Mouse (Mus musculus) heart, adult 18-20 months (tissue): ENCODE results near the gene Tstd2. TPM values are rescaled to one million over a fixed set of nuclear protein-coding genes. Genes with fewer than 3 reads are reported as not detected.

Source experiments
- DNase-seq, 2 experiments: peaks; one replicate each; pipeline ENCODE4 v3.0.0; 2021 to 2022; ENCODE audit warnings: mixed read lengths in 1 of 2
- total RNA-seq, 2 experiments: library from RNA; stranded (reverse); gene quantifications; 2 replicates each; pipeline ENCODE4 v1.2.3; 2021

The Tstd2 gene
- total RNA-seq, 2 experiments from 2014 or later, result 15.0 to 17.3 TPM

DNA sequence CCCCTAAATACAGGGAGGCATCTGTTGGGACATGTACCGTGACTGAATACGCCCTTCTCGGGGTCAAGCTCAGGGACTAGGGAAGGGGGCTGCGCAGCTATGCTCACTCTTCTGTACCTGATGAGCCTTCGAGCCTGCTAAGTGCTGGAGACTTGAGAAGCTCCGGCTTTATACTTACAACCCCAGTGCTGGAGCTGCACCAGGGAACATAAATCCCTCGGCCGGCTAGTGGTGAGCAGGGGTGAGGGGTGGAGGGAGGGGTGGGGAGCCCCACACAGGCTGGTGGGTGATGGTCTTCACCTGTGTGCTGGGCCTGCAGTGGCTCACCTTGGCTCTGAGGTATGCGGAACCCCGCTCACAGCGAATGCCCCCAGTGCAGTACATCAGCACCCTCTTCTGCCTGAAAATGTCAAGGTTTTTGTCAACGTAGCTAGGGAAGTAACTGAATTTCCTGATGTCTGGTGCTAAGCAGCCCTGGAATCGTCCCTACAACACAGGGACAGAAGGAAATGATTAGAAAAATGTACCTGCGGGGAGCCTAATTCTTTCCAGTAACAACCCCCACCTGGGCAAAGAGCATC, 18.9 kb downstream of the Tstd2 start:
- DNase-seq, result no peak

DNA sequence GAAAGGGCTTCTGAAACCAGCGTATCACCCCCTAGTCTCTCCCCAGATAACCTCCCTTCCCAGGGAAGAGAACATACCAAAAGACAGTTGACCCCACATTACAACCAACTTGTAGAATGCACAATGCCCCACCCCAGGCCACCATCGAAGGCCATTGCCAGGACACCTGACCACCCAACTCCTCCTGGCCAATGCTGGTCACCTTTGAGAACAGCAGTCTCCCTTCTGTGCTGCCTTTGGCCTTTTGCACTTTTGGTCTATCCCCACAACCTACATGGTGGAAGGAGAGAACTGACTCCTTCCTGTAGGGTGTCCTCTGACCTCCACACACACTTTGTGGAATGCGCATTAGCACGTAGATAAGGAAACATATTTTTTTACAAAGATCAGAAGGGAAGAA, 21.0 kb downstream of the Tstd2 start:
- DNase-seq, result no peak

DNA sequence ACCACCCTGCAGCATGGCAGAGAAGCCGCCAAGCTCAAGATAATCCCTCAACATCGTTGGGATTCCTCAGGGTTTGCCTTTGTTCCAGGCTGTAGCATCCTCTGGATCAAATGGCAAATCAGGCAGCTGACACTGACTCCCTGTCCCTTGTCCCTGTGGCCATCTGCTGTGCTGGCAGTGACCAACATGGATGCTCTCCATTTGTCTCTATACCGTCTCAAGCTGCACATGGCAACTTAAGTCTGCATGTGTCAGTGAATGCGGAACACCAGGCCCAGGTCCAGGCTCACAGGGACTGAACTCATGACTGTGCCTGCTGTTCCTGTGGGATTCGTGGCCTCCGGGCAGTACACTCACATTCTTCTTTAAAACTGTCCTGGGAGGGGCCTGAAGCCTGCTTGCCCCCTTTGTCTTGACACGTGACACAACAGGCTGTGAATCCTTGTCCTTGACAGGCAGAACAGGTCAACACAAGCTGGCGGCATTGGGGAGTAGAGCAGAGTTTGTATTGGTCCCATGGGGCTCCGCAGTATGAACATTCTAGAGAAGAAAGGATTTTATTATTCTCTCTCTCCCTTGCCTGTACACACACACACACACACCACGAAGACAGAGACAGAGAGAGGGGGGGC, 21.8 kb downstream of the Tstd2 start:
- peak in 1 of 2 experiments; percentile 26 for DNase-seq

- DNase-seq, result no peak
Observed at GRCm38 (mm10) chr4:46115308-46115707, 23.2 kb downstream of the Tstd2 start.

GRCm38 (mm10) chr4:46111361-46111760, 27.1 kb downstream of the Tstd2 start:
- no peak for DNase-seq

GRCm38 (mm10) chr4:46110084-46110483, 28.4 kb downstream of the Tstd2 start:
- DNase-seq, result no peak

GRCm38 (mm10) chr4:46102078-46102769, 36.3 kb downstream of the Tstd2 start:
- DNase-seq, result no peak

DNA sequence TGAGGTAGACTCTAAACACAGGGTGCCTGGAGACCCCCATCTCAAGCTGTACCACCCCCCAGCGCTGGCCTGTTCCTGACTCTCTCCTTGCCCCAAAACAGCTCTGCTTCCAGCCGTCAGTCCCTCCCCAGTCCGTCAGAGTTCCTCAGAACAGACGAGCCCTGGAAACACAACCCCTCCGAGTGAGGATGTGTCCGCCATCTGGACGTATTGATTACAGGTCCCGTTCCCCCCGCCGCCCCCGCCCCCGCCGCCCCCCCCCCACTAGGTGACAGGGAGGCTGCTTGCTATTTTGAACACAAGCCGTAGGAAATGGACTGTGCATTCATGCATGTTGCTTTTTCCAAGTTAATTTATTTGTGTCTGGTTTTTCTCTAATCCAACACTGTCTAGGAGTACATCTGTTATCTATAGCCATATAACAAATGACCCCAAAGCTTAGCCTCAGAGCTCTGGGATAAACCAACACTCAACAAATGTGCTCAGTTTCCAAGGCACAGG, 37.2 kb downstream of the Tstd2 start:
- DNase-seq, result no peak

DNA sequence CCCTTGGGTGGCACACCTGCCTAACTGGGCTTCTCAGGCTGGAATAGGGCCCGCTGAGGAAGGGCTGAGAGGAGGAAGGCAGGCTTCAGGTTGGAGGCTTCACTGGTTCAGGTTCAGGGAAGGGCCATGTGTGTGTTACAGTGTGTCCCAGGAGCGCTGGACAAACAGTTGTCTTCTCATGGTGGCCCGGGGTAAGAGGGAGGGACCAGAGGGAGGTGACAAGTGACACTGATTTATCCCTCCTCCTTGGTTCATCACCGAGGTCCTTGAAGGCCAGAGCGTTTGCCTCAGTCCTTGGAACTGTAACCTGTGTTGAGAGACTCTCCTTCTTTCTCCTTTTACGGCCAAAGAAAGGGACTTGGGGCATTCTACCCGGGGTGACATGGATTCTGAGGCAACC, 38.0 kb downstream of the Tstd2 start:
- DNase-seq, result no peak

DNA sequence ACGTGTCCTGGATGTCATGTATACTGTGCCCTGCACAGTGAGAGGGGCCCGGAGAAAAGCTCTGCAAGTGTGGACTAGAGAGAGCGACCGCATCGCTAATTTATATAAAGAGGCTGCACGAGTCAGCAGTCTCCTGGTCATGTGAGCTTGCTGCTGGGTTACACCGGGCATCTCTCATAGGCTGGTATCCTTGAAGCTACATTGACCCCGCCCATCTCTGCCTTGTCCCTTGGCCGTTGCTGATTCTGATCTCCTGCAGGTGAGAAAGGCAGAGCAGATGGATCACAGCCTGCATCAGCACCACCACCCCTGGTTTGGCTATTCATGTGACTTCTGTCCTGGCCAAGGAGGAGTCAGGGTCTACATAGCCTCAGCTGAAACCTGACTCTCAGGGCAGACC, 39.4 kb downstream of the Tstd2 start:
- DNase-seq, result no peak

DNA sequence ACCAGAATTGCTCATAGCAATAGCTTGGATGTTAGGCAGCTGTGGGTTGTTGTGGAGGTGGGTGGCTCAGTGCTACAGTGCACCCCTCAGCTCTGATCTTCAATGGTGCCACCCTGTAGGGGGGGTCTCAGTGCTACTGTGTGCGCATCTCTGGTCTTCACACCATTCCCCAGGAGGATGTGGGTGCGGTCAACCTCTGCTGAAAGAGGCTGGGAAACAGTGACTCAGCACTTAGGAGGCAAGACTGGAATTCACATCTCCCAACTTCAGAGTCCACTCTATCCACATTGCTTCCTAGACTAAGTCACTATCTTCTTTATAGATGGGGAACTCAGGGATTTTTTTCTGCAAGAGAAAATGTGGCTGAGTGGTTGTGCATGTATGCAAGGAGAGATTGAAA, 40.9 kb downstream of the Tstd2 start:
- no peak for DNase-seq

DNA sequence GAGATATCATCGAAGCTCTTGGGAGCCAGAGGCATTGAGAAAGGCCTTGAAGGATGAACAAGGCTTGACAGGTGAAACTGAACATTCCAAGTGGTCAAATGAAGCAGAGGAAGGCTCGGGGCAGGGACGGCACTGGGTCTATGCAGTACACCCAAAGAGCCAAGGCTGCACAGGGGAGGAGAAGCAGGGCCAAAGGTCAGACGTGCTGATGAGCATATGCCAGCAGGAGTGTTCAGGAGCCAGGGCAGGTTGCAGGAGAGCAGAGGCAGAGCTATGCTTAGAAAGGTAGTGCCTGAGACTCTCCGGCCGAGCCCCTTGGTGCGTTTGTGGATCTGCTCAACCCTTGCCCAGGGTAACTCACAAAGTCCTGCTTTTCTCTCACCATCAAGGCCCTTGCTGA, 41.9 kb downstream of the Tstd2 start:
- DNase-seq, result no peak

DNA sequence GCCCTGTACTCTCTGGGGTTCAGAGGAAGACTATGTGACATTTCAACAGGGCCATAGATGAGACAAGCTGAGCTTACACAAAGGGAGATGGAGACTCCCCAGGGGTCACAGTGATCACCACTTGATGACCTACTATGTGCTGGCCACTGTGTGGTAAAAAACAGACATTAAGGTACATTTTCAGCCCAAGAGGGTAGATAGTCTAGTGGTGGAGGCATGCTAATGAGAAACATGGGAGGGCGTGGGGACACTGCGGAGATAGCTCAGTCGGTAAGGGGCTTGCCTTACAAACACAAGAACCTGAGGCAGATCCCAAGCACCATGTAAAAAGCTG, 42.7 kb downstream of the Tstd2 start:
- DNase-seq, result no peak

GRCm38 (mm10) chr4:46094916-46095825, 43.3 kb downstream of the Tstd2 start:
- DNase-seq, result peak; percentile 52 to 68

DNA sequence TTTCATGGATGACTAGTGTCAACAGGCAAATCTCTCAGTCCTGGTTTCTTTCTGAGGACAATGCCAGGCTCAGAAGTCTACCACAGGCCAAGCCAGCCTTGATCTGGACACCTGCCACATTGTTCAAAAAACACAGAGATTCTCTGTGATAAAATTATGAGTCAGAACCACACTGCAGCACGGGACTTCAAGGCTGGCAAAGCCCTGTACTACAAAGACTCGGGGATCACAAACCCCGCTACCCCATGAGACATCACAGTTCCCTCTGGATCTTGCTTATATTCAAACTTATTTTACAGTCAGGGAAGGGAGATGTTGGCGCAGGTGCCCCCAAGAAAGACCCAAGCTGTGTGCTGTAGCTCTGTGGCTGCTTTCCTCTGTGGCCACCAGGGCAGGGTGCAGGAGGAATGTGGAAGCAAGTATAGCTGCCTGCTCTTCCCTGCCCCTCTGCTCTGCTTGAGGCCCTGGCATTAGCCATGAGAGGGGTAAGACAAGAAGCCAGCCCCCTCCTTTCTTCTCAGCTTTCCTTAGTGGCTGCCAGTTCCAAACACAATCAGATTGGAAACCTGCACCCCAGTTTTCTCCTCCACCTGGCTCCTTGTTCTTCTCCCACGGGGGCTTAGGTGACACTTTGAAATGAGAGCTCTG, 45.9 kb downstream of the Tstd2 start:
- no peak for DNase-seq

DNA sequence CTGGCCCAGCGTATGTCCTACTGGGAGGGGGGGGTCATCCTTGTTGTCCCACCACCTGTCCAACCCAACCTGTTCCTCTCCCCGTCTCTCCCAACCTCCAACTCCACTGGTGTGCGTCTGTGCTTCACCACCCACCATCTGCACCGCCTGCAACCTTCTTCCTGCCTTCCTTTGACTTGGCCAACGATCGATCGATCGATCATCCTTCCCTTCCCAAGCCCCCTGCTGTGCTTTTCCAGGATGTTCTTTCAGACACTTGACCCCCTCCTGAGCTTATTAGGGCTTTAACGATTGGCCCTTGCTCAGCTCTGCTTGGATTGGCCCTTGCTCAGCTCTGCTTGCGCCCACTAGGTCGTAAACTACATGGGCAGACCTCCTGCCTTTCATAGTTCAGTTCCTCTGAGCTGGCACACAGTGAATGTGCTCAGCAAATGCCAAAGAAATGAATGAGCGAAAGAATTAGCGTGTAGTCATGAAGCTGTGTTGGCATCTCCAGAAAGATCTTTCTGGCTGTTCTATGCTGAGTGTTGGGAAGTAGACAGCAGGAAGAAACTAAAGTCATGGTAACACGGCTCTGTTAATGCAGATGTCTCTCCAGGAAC, 48.9 kb downstream of the Tstd2 start:
- no peak for DNase-seq

DNA sequence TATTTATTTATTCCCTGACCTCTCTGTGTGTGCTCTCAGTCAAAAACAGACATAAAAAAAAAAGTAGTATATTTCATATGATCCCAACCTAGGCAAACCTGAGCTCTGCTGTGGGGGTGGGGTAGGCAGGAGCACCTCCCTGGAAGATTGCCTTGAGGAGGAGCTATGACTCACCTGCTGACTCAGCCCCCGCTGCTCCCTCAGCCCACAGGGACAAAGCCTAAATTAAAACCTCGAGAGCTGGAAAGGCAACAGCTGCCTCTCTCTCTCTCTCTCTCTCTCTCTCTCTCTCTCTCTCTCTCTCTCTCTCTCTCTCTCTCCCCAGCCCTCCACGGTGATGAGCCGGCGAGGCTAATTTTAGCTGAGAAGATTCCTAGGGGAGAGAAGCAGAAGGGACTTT, 50.6 kb downstream of the Tstd2 start:
- peak; percentile 74 to 82 for DNase-seq

- DNase-seq, result peak; percentile 40 to 58
Observed at GRCm38 (mm10) chr4:46087427-46087771, 51.1 kb downstream of the Tstd2 start.

DNA sequence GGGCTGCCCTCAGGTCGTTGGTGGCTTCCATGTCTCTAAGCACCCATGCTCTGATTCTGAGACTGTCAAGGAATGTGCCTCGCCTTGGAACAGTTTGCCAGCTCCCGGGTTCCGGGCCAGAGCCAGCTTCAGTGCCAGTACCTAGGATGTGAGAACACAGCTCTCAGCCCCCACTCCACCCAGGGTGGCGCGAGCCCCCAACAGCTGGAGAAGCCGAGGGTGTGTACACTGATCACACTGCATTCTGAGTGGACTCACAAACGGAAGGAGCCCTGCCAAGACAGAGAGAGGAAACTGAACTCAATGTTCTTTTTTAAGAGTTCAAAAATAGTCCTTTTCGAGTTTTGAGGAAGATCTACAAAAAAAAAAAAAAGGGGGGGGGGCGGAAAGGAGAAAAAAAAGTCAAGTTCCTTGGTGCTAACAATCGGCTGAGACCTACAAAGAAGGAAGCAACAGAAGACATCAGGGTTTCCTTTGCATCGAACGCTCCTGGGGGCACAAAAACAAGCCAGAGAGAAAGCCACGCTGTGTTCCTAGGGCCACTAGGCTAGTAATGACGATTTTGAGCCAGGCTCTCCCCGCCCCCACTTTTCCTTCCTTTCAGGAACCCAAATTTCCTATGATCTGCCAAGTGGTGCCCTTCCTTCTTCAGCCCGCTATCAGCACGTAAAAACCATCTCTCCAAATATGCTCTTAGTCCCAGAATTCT, 51.6 kb downstream of the Tstd2 start:
- DNase-seq, result peak; percentile 65 to 74

DNA sequence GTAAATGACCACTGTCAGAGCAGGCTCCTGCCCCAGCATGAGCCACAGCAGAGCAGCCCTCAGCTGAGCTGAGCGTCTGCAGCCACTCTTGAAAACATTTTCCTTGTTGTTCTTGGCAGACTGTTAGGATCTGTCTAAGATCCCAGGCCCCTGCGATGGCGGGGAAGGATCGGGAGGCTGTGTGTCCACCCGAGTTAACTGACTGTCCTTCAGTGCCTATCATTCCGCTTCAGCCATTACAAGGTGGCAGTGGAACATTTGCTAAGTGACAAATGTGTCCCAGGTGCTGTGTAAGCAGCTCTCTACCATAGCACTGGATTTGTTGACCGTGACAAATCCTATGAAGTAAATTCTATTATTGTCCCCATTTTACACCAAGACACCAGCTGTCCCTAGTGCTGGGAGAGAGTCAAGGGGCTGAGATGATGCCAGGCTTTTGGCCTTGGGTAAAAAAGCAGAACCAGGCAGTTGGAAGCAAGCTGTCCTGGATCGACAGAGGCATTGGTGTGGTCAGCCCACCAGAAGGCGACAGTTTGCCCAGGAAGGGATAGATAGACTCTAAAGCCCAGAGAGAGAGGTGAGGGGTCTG, 53.2 kb downstream of the Tstd2 start:
- DNase-seq, result peak; percentile 37 to 48
